Comparison of ENCODE assay signal across 8 mouse cellular contexts in genomic region chr6:143167981-143168674, GRCm38 (mm10). TPM values are rescaled to one million over a fixed set of nuclear protein-coding genes. Genes with fewer than 3 reads are reported as not detected.
DNase-seq lines count a peak whose midpoint lies in the region; ATAC-seq and TF ChIP-seq lines count a peak whose summit lies in the region.

No protein-coding gene starts in this region.

- TF ChIP-seq EP300 in heart, adult 2 months (IDR thresholded peaks at IDR 0.05; ENCODE audit: insufficient read depth, low read depth, low read length): no peak
- no peak for TF ChIP-seq EP300 in liver, postnatal 0 days (IDR thresholded peaks at IDR 0.05; ENCODE audit: low read depth)

- no peak for TF ChIP-seq POLR2A in heart, adult 2 months (IDR thresholded peaks at IDR 0.05; ENCODE audit: insufficient read depth, low read depth, low read length)

- H3K36me3 ChIP-seq in heart, adult 2 months (ENCODE audit: control insufficient read depth, insufficient read depth, low read length): peaks cover 33% of the 10 kb centered on the region
- no peaks in the 10 kb centered on the region for H3K36me3 ChIP-seq in forebrain, postnatal 0 days (ENCODE audit: insufficient read depth)
- H3K36me3 ChIP-seq in liver, postnatal 0 days (replicated peaks; ENCODE audit: insufficient read depth, low read length): peaks cover 17% of the 10 kb centered on the region

- WGBS in heart, adult 2 months: 20% methylated on average over 6 of the region's 6 CpGs
- WGBS in forebrain, postnatal 0 days: 24% methylated on average over 6 of the region's 6 CpGs
- 8% methylated on average over 6 of the region's 6 CpGs for WGBS in liver, postnatal 0 days (ENCODE audit: insufficient replicate concordance)

- H3K27me3 ChIP-seq in heart, adult 2 months (ENCODE audit: control insufficient read depth, insufficient read depth, low read length): no peaks in the 10 kb centered on the region
- no peaks in the 10 kb centered on the region for H3K27me3 ChIP-seq in forebrain, postnatal 0 days (ENCODE audit: insufficient read depth, low read length)
- no peaks in the 10 kb centered on the region for H3K27me3 ChIP-seq in liver, postnatal 0 days (ENCODE audit: insufficient read depth, low read length)

- H3K4me1 ChIP-seq in heart, adult 2 months (ENCODE audit: control insufficient read depth, insufficient read depth, low read length): peaks cover 1% of the 10 kb centered on the region
- peaks cover 16% of the 10 kb centered on the region for H3K4me1 ChIP-seq in forebrain, postnatal 0 days (ENCODE audit: insufficient read depth)
- H3K4me1 ChIP-seq in liver, postnatal 0 days (ENCODE audit: insufficient read depth): peaks cover 36% of the 10 kb centered on the region

- H3K4me2 ChIP-seq in forebrain, postnatal 0 days (ENCODE audit: low read depth): peak overlapping the region; percentile 70
- H3K4me2 ChIP-seq in liver, postnatal 0 days (ENCODE audit: low read depth, low read length): peak overlapping the region; percentile 91

- ATAC-seq in forebrain, postnatal 0 days: no peak
- ATAC-seq in liver, postnatal 0 days: no peak

- TF ChIP-seq CTCF in heart, adult 2 months (IDR thresholded peaks at IDR 0.05): no peak
- TF ChIP-seq CTCF in forebrain, postnatal 0 days (IDR thresholded peaks at IDR 0.05; ENCODE audit: low read depth): no peak
- TF ChIP-seq CTCF in liver, postnatal 0 days (IDR thresholded peaks at IDR 0.05; ENCODE audit: low read depth): no peak

- H3K9ac ChIP-seq in heart, adult 2 months (ENCODE audit: low read depth, low read length): peak overlapping the region; percentile 93
- H3K9ac ChIP-seq in forebrain, postnatal 0 days: peak overlapping the region; percentile 80
- H3K9ac ChIP-seq in liver, postnatal 0 days (replicated peaks): peak overlapping the region; percentile 92

- peaks cover 6% of the 10 kb centered on the region for H3K79me2 ChIP-seq in heart, adult 2 months (replicated peaks; ENCODE audit: control insufficient read depth, insufficient read depth, low read length)

- intact Hi-C loops in heart, adult 2 months (cut with DNase I): loop anchor here (2.0 kb wide), 2 partner anchors 21 to 67 kb away; partner anchors contain the start of gene C2cd5

- no peak for DNase-seq in heart, adult 2 months
- DNase-seq in heart, adult 8-10 months (ENCODE audit: low spot score): no peak
- peak; percentile 45 for DNase-seq in CD4-positive helper T cell, adult 2 months (ENCODE audit: low read depth, low spot score)
- DNase-seq in forebrain, postnatal 0 days: no peak
- DNase-seq in liver, postnatal 0 days: no peak
- DNase-seq in urinary bladder, adult 2 months (ENCODE audit: low spot score): no peak
- DNase-seq in layer of hippocampus, adult 9-11 months: no peak
- no peak for DNase-seq in adrenal gland, postnatal 36 days

- no peaks in the 10 kb centered on the region for H3K9me3 ChIP-seq in forebrain, postnatal 0 days (ENCODE audit: low read length)
- H3K9me3 ChIP-seq in liver, postnatal 0 days (ENCODE audit: low read length): no peaks in the 10 kb centered on the region

- H3K4me3 ChIP-seq in heart, adult 2 months: peak overlapping the region; percentile 96
- H3K4me3 ChIP-seq in forebrain, postnatal 0 days (ENCODE audit: low read depth, low read length): peak overlapping the region; percentile 65
- peak overlapping the region; percentile 94 for H3K4me3 ChIP-seq in liver, postnatal 0 days (ENCODE audit: low read depth, low read length)

- H3K27ac ChIP-seq in heart, adult 2 months: peak overlapping the region; percentile 97
- peak overlapping the region; percentile 91 for H3K27ac ChIP-seq in forebrain, postnatal 0 days (ENCODE audit: low read depth, low read length)
- H3K27ac ChIP-seq in liver, postnatal 0 days (ENCODE audit: low read depth): peak overlapping the region; percentile 95

RNA-seq across cellular contexts. Expression of gene Etnk1, which starts 1.1 kb away (rescaled TPM):
- 10 to 100 TPM; 27.0 to 27.6 TPM for total RNA-seq in heart, adult 2 months (2021)
- 13.5 and 25.7 TPM in 2 replicates for polyA plus RNA-seq in heart, adult 2 months (2012; rRNA removed)
- 10 to 100 TPM; 26.4 to 29.2 (median 27.7) TPM for total RNA-seq in heart, adult 8-10 months (2022)
- 92.4 and 116 TPM in 2 replicates for total RNA-seq in forebrain, postnatal 0 days (2014; rRNA removed)
- 14.1 and 24.8 TPM in 2 replicates for polyA plus RNA-seq in forebrain, postnatal 0 days (2015; fragmentation: Nextera tagmentation; extraction: Ambion mirVana)
- polyA plus RNA-seq in liver, postnatal 0 days (2015; fragmentation: Nextera tagmentation; extraction: Ambion mirVana): 6.5 and 6.9 TPM in 2 replicates
- 45.0 and 57.4 TPM in 2 replicates for polyA plus RNA-seq in urinary bladder, adult 2 months (2012; rRNA removed)
- total RNA-seq in adrenal gland, postnatal 36 days (2021): 100 to 1,000 TPM; 115 to 119 TPM
